ENCODE assay signal across 22 mouse cellular contexts in the genomic region with DNA sequence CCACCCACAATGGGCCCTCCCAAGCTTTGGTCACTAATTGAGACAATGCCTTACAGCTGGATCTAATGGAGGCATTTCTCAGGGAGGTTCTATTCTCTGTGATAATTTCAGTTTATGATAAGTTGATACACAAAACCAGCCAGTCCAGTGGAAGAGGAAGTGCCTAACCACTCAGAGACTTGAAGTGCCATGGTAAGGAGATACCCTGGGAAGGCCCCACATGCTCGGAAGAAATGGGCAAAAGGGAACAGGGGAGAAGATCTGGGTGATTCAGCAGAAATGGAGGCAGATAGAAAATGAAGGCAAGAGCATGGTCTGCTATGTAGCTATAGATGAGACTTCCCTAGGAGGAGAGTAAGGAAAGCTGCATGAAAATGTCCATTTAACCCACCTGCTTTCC.
A peak's percentile ranks its signal among the peaks of the same experiment; 100 is the strongest.
DNase-seq lines count a peak whose midpoint lies in the region; ATAC-seq and TF ChIP-seq lines count a peak whose summit lies in the region.
"Had no signal": no experiment of that assay in that cellular context is flagged by ENCODE, and none has a peak within 500 bp of the region (broad histone marks: within the 10 kb centered on the region; RNA-seq: fewer than 3 reads in every experiment).

No protein-coding gene starts in this region.

- TF ChIP-seq POLR2A in MEL (IDR thresholded peaks at IDR 0.05; ENCODE audit: control insufficient read depth in 1 of 2, insufficient read depth in 1 of 2, low read depth in 1 of 2, low read length in 2 of 2, poor library complexity in 1 of 2) = no peak

- H3K9ac ChIP-seq in forebrain, embryonic 15.5 days (replicated peaks) = no peak overlapping the region
- no peak overlapping the region for H3K9ac ChIP-seq in forebrain, embryonic 12.5 days
- peak overlapping the region; percentile 12; the same call in 1 of the 2 replicates for H3K9ac ChIP-seq in MEL (ENCODE audit: control insufficient read depth, low read depth, low read length, poor library complexity, severe bottlenecking)
- H3K9ac ChIP-seq: embryonic facial prominence, embryonic 13.5 days; embryonic facial prominence, embryonic 15.5 days had no signal

- no peak overlapping the region for H3K27ac ChIP-seq in forebrain, embryonic 15.5 days (replicated peaks)
- no peak overlapping the region for H3K27ac ChIP-seq in forebrain, embryonic 12.5 days
- peak overlapping the region; percentile 16; the same call in 1 of the 2 replicates for H3K27ac ChIP-seq in MEL (ENCODE audit: control insufficient read depth, low read depth, low read length)
- H3K27ac ChIP-seq: embryonic facial prominence, embryonic 13.5 days; embryonic facial prominence, embryonic 15.5 days had no signal

- no peak for TF ChIP-seq CTCF in MEL (IDR thresholded peaks at IDR 0.05 in 2 of 3, conservative IDR thresholded peaks at IDR 0.05 in 1 of 3; ENCODE audit: control insufficient read depth in 1 of 3, insufficient read depth in 1 of 3, low read depth in 2 of 3, low read length in 3 of 3, poor library complexity in 1 of 3, severe bottlenecking in 1 of 3)

- 0 out of 2 replicates have a peak, but pooled peaks cover 5% of the 10 kb centered on the region for H3K4me1 ChIP-seq in forebrain, embryonic 15.5 days
- H3K4me1 ChIP-seq in forebrain, embryonic 12.5 days = no peaks in the 10 kb centered on the region
- peaks cover 2 to 10% of the 10 kb centered on the region in 2 experiments; a peak in 2 of 4 replicates for H3K4me1 ChIP-seq in MEL (ENCODE audit: control insufficient read depth in 1 of 2, insufficient read depth in 2 of 2, low read length in 2 of 2)
- H3K4me1 ChIP-seq: embryonic facial prominence, embryonic 13.5 days; embryonic facial prominence, embryonic 15.5 days had no signal

- peak; percentile 84 for DNase-seq in MEL (ENCODE audit: low read depth, low spot score)
- DNase-seq in heart, adult 9 months (ENCODE audit: low spot score in 2 of 2) = no peak
- DNase-seq in heart, postnatal 4 days = no peak
- DNase-seq: adrenal gland, adult 8-10 months; adrenal gland, postnatal 14 days; adrenal gland, postnatal 36 days; B cell, adult 2 months; cerebellum, adult 11-12 months; cerebellum, adult 2 months; cerebellum, adult 9-10 months; cerebellum, postnatal 36 days; embryo, embryonic 11 days had no signal

- TF ChIP-seq EP300 in MEL (IDR thresholded peaks at IDR 0.05; ENCODE audit: low read depth in 1 of 2, low read length in 2 of 2) = peak; percentile 68 to 69

- no peaks in the 10 kb centered on the region for H3K79me2 ChIP-seq in MEL (ENCODE audit: control insufficient read depth, insufficient read depth, low read length, poor library complexity)

- TF ChIP-seq RAD21 in MEL (IDR thresholded peaks at IDR 0.05; ENCODE audit: low read depth, low read length) = no peak

- 84% methylated on average over 1 of the region's 1 CpGs for WGBS in forebrain, embryonic 15.5 days
- 81% methylated on average over 1 of the region's 1 CpGs for WGBS in forebrain, embryonic 12.5 days

- ATAC-seq in forebrain, embryonic 15.5 days (replicated peaks) = peak; percentile 60; the same call in 1 of the 2 replicates
- no peak for ATAC-seq in forebrain, embryonic 12.5 days (ENCODE audit: low FRiP score)
- ATAC-seq: activated CD4-positive, CD25-positive, alpha-beta regulatory T cell, adult 4 months; CD4-positive, CD25-positive, alpha-beta regulatory T cell, adult 4 months; Patski had no signal

- H3K4me2 ChIP-seq in forebrain, embryonic 15.5 days (replicated peaks) = no peak overlapping the region
- H3K4me2 ChIP-seq in forebrain, embryonic 12.5 days = no peak overlapping the region
- H3K4me2 ChIP-seq: embryonic facial prominence, embryonic 13.5 days; embryonic facial prominence, embryonic 15.5 days had no signal

- H3K27me3 ChIP-seq in forebrain, embryonic 15.5 days = no peaks in the 10 kb centered on the region
- no peaks in the 10 kb centered on the region for H3K27me3 ChIP-seq in forebrain, embryonic 12.5 days
- H3K27me3 ChIP-seq in MEL (ENCODE audit: control insufficient read depth in 1 of 2, insufficient read depth in 2 of 2, low read length in 2 of 2) = no peaks in the 10 kb centered on the region
- H3K27me3 ChIP-seq: CH12.LX; embryonic facial prominence, embryonic 13.5 days; embryonic facial prominence, embryonic 15.5 days; Patski had no signal

- H3K4me3 ChIP-seq in forebrain, embryonic 15.5 days = no peak overlapping the region
- H3K4me3 ChIP-seq in forebrain, embryonic 12.5 days (replicated peaks) = no peak overlapping the region
- H3K4me3 ChIP-seq in MEL (ENCODE audit: control insufficient read depth in 1 of 2, insufficient read depth in 1 of 2, low read depth in 2 of 2, low read length in 2 of 2) = no peak overlapping the region
- H3K4me3 ChIP-seq: embryonic facial prominence, embryonic 13.5 days; embryonic facial prominence, embryonic 15.5 days; erythroblast, embryonic 14.5 days had no signal

- H3K9me3 ChIP-seq in forebrain, embryonic 15.5 days = no peaks in the 10 kb centered on the region
- no peaks in the 10 kb centered on the region for H3K9me3 ChIP-seq in forebrain, embryonic 12.5 days
- no peaks in the 10 kb centered on the region for H3K9me3 ChIP-seq in MEL (replicated peaks; ENCODE audit: insufficient read depth, low read length)
- H3K9me3 ChIP-seq: embryonic facial prominence, embryonic 13.5 days; embryonic facial prominence, embryonic 15.5 days; G1E had no signal

- H3K36me3 ChIP-seq in forebrain, embryonic 15.5 days = no peaks in the 10 kb centered on the region
- H3K36me3 ChIP-seq in forebrain, embryonic 12.5 days (replicated peaks) = no peaks in the 10 kb centered on the region
- peaks cover 0 to 7% of the 10 kb centered on the region in 2 experiments; a peak in 2 of 4 replicates for H3K36me3 ChIP-seq in MEL (ENCODE audit: control insufficient read depth in 1 of 2, insufficient read depth in 2 of 2, low read length in 2 of 2)
- H3K36me3 ChIP-seq: embryonic facial prominence, embryonic 13.5 days; embryonic facial prominence, embryonic 15.5 days; G1E had no signal

TF ChIP-seq in MEL, 35 proteins besides CTCF, POLR2A, EP300 and RAD21:
- TF ChIP-seq TAL1 (IDR thresholded peaks at IDR 0.05; ENCODE audit: low read length) (no peak), GATA1 (IDR thresholded peaks at IDR 0.05; ENCODE audit: low read depth, low read length) (peak; percentile 11; the same call in 1 of the 2 replicates), ZKSCAN1 (IDR thresholded peaks at IDR 0.05; ENCODE audit: low read depth, low read length) (no peak), RCOR1 (IDR thresholded peaks at IDR 0.05; ENCODE audit: low read depth, low read length) (peak; percentile 37; the same call in 1 of the 2 replicates), CHD2 (IDR thresholded peaks at IDR 0.05; ENCODE audit: low read length) (no peak), USF1 (IDR thresholded peaks at IDR 0.05; ENCODE audit: low read depth, low read length) (no peak), MXI1 (IDR thresholded peaks at IDR 0.05; ENCODE audit: low read depth, low read length) (0 out of 2 replicates have a peak, but pooled peaks have one; percentile 28), BHLHE40 (IDR thresholded peaks at IDR 0.05; ENCODE audit: borderline replicate concordance, low read depth, low read length) (no peak), MAFK (IDR thresholded peaks at IDR 0.05; ENCODE audit: borderline replicate concordance, low read depth, low read length) (peak; percentile 69; the same call in 1 of the 2 replicates), ZNF384 (IDR thresholded peaks at IDR 0.05; ENCODE audit: low read depth, low read length) (no peak), USF2 (IDR thresholded peaks at IDR 0.05; ENCODE audit: borderline replicate concordance in 1 of 2, insufficient read depth in 1 of 2, low read depth in 1 of 2, low read length in 2 of 2) (no peak), SIN3A (IDR thresholded peaks at IDR 0.05; ENCODE audit: low read length) (no peak), MYB (IDR thresholded peaks at IDR 0.05; ENCODE audit: low read depth, low read length) (no peak), ZC3H11A (IDR thresholded peaks at IDR 0.05; ENCODE audit: low read depth, low read length) (peak; percentile 26), POLR2AphosphoS5 (IDR thresholded peaks at IDR 0.05; ENCODE audit: borderline replicate concordance, low read depth, low read length) (no peak), GABPA (IDR thresholded peaks at IDR 0.05; ENCODE audit: low read depth, low read length) (no peak), KAT2A (conservative IDR thresholded peaks at IDR 0.05; ENCODE audit: low read depth, low read length) (no peak), TCF12 (IDR thresholded peaks at IDR 0.05; ENCODE audit: low read depth, low read length) (peak; percentile 14; the same call in 1 of the 2 replicates), CHD1 (IDR thresholded peaks at IDR 0.05; ENCODE audit: low read depth, low read length) (no peak), ELF1 (IDR thresholded peaks at IDR 0.05; ENCODE audit: low read depth, low read length) (peak; percentile 66; the same call in 1 of the 2 replicates), POLR2AphosphoS2 (IDR thresholded peaks at IDR 0.05; ENCODE audit: low read length) (no peak), ETS1 (IDR thresholded peaks at IDR 0.05; ENCODE audit: low read depth, low read length) (peak; percentile 49; the same call in 1 of the 2 replicates), MYC (IDR thresholded peaks at IDR 0.05; ENCODE audit: low read depth, low read length) (peak; percentile 73), SMC3 (IDR thresholded peaks at IDR 0.05; ENCODE audit: low read depth, low read length) (no peak)
